Mouse (Mus musculus): Measurements from ENCODE around the gene Bard1.

Gene Bard1

GRCm38 (mm10) chr1:71102344-71103173, at the start of gene Bard1:
TSS of gene Bard1 (minus strand) at chr1:71103146.
- DNase-seq (ENCODE audit: low read depth, low spot score), result peak; percentile 56

- DNase-seq (ENCODE audit: low read depth, low spot score), result no peak
These were observed 24.2 kb upstream of the Bard1 start for GRCm38 (mm10) chr1:71127171-71127570.

GRCm38 (mm10) chr1:71118511-71118910, 15.6 kb upstream of the Bard1 start:
- no peak for DNase-seq (ENCODE audit: low read depth, low spot score)

GRCm38 (mm10) chr1:71117253-71117652, 14.3 kb upstream of the Bard1 start:
- DNase-seq (ENCODE audit: low read depth, low spot score), result no peak

- DNase-seq (ENCODE audit: low read depth, low spot score), result no peak
These were observed 12.8 kb upstream of the Bard1 start for GRCm38 (mm10) chr1:71115781-71116180.

- DNase-seq (ENCODE audit: low read depth, low spot score), result no peak
These were observed 6.9 kb upstream of the Bard1 start for GRCm38 (mm10) chr1:71109858-71110257.

- DNase-seq (ENCODE audit: low read depth, low spot score), result no peak
These were observed 3.2 kb upstream of the Bard1 start for GRCm38 (mm10) chr1:71106127-71106526.

GRCm38 (mm10) chr1:71105724-71106123, 2.8 kb upstream of the Bard1 start:
- no peak for DNase-seq (ENCODE audit: low read depth, low spot score)

GRCm38 (mm10) chr1:71103174-71103864, 373 bp upstream of the Bard1 start:
- DNase-seq (ENCODE audit: low read depth, low spot score), result no peak

- no peak for DNase-seq (ENCODE audit: low read depth, low spot score)
These were observed 1.5 kb downstream of the Bard1 start for GRCm38 (mm10) chr1:71101369-71101970.

- no peak for DNase-seq (ENCODE audit: low read depth, low spot score)
These were observed 2.2 kb downstream of the Bard1 start for GRCm38 (mm10) chr1:71100591-71101368.

GRCm38 (mm10) chr1:71099945-71100515, 2.9 kb downstream of the Bard1 start:
- no peak for DNase-seq (ENCODE audit: low read depth, low spot score)

- DNase-seq (ENCODE audit: low read depth, low spot score), result no peak
These were observed 6.9 kb downstream of the Bard1 start for GRCm38 (mm10) chr1:71096031-71096430.

GRCm38 (mm10) chr1:71095211-71095805, 7.6 kb downstream of the Bard1 start:
- DNase-seq (ENCODE audit: low read depth, low spot score), result no peak

GRCm38 (mm10) chr1:71075651-71076050, 27.3 kb downstream of the Bard1 start:
- DNase-seq (ENCODE audit: low read depth, low spot score), result no peak

- no peak for DNase-seq (ENCODE audit: low read depth, low spot score)
These were observed 32.2 kb downstream of the Bard1 start for GRCm38 (mm10) chr1:71070771-71071170.

- DNase-seq (ENCODE audit: low read depth, low spot score), result no peak
These were observed 34.1 kb downstream of the Bard1 start for GRCm38 (mm10) chr1:71068728-71069304.

- no peak for DNase-seq (ENCODE audit: low read depth, low spot score)
These were observed 39.0 kb downstream of the Bard1 start for GRCm38 (mm10) chr1:71063885-71064492.

GRCm38 (mm10) chr1:71056143-71056542, 46.8 kb downstream of the Bard1 start:
- no peak for DNase-seq (ENCODE audit: low read depth, low spot score)

GRCm38 (mm10) chr1:71055454-71055853, 47.5 kb downstream of the Bard1 start:
- no peak for DNase-seq (ENCODE audit: low read depth, low spot score)
